Mouse (Mus musculus) yolk sac, embryonic 10.5 days (tissue): ENCODE measurements around the gene Ndufb6.
"Not testable (repeated sequence)": the region's sequence is repeated elsewhere in the genome, so short reads cannot be mapped to it uniquely, and the experiment has no call there.

Experiments used
- DNase-seq: peaks from one replicate; pipeline ENCODE4 v3.0.0-alpha.2; 2017; ENCODE audit warnings: low spot score

The Ndufb6 gene

DNA sequence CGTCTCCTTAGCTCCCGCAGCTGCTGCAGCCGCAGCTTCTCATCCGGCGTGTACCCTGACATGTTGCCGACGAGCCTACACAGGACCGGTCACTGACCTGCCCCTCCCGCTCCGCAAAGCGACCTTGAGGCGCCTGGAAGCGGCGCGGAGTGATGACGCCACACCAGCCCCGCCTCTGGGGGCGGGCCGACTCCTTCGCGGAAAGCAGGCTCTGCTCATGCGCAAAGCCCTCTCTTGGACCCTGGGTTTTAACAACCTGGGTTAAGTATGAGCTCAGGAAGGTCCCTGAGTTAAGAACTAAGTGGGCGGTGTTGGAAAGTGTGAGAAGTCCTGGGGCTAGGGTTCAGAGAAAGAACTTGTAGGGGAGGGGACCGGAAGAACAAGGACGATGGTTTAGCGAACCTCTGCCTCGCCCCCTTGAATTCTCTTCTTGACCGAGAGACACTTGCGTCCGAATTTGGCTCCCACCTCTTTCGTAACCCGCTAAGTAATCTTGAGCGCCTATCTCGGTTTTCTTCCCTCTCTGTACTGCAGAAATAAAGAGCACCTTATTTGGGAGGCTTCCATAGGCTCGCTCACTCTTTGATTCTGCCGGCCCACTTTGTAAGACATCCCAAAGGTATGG, at the start of gene Ndufb6:
Ndufb6 (minus strand) TSS at position 146 of the 625 bp plus-strand sequence.
- DNase-seq: peak; percentile 95

DNA sequence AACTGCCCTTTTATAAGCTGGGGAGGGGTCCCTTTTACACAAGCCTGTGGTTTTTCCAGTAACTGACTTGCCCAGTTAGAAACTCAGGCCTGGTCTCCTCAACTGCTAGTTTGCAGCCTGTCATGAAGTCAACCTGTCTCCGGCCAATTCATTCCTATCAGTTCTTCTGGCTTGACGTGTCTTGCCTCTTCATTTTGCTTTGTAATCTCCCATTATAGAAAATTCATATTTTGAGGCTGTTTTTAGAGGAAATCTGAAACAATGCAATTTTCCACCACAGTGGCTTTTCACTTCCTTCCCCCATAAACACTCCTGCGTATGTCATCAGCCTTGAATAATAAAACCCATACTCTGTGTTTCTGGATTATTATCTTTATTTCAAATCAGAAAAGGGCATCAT, 47.9 kb upstream of the Ndufb6 start:
- no peak for DNase-seq

DNA sequence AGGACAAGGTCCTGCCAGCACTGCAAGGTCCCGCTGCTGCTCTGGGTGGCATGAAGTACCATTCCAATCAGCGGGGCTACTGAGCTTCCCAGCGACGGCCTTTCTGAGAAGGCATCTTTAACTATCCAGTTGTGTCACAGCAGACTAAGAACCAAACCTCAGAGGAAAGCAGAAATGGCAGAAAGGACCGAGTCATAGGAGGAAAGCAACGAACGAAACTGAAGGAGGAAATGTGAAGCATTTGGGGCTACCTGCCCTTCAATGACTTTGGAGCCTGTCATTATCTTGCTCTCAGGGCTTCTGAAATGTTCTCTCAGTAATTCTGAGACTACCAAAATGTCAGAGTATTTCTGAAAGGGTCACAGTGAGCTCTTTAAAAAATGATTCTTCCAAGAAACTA, 45.4 kb upstream of the Ndufb6 start:
- DNase-seq: no peak

DNA sequence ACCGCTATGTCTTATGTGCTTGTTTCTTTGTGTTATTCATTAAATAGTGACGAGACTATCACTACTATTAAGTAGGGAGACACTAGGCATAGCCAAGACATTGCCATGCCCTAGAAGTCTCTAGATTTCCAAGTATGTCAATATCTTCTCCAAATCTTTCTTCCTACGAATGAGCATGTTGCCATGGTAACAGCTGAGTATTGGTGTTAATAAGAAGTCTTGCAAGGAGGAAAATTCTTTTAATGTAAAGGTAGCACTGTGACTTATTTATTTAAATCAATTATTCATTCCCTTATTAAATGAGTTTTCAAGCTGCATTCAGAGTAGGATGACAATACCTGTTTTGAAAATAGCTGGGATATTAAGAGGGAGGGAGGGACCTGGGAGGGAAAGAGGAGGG, 38.2 kb upstream of the Ndufb6 start:
- no peak for DNase-seq

DNA sequence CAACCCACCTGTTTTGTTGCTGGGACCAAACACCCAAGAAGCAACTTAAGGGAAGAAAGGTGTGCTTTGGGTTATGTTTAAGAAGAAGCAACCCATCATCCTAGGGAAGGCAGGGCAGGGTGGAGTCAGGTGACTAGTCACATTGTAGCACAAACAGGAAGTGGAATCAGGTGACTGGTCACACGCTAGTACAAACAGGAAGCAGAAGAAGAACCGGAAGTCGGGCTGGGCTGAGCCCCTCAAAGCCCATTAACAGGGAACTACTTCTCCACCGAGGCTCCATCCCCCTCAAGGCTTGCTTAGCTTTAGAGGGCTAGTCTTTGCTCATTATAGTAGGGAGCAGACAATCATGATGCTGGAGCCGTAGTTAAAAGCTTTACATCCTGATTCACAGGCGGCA, 33.8 kb upstream of the Ndufb6 start:
- DNase-seq: no peak

DNA sequence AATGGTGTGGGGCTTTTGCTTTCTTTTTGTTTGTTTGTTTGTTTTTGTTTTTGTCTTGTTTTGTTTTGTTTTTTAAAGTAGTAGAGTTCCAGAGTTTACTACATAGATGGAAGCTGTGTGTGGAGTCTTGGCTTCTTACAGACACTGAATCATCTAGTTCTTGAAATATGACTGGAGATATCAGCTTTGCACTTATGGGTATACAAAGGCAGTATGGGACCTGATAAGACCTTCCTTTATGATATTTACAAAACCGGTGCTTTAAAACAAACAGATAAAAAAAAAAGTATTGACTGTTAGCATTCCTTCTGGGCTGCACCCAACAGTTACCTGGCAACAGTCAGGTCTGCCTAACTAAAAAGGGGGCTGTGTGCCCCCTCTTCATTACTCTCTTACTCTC, 33.0 kb upstream of the Ndufb6 start:
- DNase-seq: no peak

DNA sequence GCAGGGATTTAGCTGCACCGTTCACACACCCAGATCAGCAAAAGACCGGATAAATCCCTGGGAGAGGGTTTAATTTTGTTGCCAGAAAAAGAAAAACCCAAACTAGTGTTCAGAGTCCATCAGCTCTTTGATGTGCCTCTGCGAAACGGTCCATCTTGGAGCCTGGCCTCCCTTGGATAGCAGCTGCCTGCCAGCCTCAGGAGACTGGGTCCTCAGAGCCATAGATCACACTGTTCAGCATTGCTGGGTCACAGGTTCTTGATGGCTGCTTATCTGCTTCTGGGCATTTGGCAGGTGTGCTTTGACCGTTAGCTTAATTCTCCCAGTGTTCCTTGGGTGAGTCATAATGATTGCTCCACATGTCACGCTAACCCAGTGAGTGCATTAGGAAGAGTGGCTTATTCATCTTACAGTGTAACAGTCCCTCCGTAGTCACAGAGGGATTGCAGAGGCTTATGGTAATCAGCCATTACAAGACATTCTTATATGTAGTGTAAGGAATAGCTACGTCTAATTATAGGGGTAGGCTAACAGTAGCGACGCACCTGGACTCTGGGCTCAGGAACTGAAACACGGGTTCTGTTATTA, 31.7 kb upstream of the Ndufb6 start:
- DNase-seq: no peak

DNA sequence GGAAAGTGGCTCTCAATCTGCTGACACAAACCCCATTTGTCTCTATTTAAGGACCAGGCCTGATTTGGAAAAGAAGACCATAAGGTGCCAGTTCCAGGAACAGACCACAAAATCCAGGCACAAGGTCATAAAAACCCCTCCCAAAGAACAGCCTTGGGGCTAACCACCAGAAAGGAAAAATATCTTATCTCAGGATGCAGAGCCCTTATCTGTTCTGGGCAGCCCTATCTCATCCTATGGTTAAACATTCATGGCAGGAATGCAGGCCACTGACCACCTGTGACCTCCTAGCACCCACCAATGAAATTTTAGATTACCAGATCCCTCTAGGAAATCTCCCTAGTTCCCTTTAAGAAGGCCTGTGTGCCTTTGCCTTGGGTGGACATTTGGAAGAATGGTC, 30.5 kb upstream of the Ndufb6 start:
- DNase-seq: peak; percentile 75

DNA sequence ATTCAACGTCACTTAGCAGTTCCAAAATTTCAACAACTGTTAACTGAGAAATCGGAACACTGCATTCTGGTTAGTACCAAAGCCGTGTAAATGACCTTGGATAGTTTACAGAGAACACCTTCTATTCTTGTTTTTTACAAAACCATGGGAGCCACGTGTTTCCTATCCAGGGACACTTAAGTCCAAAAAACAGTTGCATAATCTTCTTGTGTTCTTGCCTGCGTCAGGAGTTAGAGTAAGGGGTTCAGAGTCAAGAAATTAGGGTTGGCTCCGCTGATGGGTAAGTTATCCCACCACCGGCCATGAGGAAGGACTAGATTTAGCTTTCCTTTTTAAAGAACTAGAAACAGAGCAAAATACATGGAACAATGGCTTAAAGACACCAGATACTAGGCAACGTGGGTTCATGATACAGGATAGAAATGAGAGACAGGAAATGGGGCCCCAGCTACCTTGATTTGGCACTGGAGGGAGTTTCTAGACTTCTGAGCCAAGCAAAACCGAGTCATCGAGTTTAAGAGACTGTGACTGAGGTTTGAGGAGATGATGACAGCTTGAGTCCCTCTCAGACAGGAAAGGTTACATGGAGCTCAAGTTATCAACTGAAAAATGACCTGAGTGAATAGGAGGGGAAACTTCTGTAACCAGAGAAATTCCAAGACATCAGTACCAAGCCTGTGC, 23.4 kb upstream of the Ndufb6 start:
- no peak for DNase-seq

DNA sequence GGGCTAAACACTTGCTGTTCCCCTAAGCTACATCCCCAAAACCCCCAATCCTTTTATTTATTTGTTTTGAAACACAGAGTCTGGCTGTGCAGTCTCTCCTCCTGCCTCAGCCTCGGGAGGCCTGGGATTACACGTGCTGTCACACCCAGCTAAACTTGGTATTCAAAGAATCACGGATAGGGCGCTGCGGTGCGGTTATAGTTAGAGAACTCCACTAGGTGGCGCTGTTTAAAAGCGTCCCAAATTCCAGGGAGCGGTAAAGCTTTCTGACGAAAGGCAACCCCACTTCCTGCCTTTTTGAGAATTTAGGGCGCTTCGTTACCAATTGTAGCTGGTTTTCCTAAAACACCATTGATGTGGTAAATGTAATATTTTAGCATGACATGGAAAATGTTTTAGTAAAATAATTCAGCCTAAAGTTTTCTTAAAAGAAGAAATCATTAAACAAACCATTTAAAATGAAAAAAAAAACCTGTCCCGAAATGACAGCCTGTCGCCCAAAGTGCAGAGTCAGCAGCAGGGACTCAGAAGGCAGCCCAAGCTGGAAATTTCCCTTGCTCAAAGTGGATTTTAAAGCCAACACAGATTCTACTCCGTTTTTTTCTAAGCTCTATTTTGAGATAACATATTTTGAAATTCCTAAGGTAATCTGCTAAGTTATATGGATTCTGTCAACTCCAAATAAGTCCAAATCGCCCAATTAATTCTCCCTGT, 22.0 kb upstream of the Ndufb6 start:
- DNase-seq: peak; percentile 64

DNA sequence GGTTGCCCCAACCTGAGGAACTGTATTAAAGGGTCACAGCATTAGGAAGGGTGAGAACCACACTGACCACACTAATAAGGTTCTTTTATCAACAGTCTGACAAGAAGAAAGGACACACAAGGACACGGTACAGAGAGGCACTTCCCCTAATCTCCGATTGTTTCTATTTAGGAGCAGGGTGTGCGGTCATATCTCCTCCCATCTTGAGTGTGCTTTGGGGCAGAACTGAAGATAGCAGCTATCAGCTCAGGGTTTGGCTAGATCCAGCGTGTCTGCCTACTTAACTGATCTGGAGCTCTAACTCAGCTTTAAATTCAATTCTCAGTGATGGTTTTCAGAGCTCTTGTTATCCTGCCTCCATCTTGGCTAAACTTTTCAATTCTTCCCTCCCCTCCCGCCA, 19.9 kb upstream of the Ndufb6 start:
- no peak for DNase-seq

DNA sequence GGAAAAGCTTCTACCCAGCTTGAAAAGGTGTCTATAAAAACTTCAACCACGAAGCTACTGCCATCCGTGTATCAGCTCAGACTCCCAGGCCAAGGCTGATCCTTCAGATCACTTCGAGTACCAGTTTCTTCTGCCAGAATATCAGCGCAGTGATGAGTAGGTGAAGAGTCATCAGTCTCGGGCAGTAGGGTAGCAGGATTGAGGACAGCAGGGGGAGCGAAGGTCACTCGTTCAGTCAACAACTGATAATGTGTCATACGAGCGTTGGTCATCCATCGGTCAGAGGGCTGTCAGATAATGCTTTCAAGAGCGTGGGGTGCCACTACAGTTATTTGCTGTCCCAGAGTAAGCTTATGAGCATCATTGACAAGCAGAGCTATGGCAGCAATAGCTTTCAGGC, 12.3 kb upstream of the Ndufb6 start:
- DNase-seq: not testable (repeated sequence)

DNA sequence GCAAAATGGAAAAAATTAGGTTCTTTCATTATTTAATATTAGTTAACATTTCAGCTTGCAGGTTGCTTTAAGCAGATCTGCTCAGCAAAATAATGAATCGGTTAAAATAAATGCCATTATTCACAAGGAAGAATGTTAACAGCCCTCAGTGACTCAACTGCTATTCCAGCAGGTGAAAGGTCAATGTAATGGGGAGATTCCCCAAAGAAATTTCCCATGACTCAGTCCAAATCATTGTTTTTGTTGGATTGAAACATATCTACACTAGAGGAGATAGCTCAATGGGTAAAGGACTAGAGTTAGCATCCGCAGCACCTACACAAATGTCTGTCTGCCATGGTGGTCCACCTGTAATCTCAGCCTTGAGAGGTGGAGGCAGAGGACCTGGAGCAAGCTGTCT, 9.8 kb upstream of the Ndufb6 start:
- DNase-seq: no peak

DNA sequence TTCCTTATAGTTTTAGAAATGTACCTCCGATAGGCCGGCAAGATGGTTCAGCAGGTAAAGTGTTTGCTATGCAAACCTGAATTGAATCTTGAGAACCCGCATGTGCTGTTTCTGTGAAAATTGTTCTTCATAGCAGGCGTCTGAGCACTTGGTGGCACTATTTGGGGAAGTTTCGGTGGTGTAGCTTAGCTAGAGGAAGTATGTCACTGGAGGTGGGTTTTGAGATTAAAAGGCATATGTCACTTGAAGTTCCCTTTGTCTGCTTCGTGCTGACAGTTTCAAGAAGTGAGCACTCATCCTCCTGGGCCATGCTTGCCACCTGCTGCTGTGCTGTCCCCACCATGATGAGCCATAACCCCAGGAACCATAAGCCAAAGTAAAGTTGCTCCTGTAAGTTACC, 8.2 kb upstream of the Ndufb6 start:
- DNase-seq: no peak

DNA sequence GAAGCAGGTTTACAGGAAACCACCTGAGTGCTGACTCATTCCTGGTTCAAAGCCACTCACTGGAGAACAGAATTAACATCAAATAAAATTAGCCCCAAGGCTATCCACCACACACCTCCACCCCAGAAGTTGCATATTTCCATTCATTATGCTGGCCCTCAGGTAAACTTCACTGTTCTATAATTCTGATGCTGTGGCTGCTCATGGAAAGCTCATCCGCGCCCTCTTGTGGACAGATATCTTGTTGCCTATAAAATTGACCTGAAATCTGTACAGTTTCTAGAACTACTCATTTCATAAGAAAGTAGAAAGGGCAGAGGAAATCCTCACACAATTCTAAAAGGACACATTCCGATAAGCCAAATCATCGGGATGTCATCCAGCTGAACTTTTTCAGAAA, 6.4 kb upstream of the Ndufb6 start:
- peak; percentile 24 for DNase-seq

DNA sequence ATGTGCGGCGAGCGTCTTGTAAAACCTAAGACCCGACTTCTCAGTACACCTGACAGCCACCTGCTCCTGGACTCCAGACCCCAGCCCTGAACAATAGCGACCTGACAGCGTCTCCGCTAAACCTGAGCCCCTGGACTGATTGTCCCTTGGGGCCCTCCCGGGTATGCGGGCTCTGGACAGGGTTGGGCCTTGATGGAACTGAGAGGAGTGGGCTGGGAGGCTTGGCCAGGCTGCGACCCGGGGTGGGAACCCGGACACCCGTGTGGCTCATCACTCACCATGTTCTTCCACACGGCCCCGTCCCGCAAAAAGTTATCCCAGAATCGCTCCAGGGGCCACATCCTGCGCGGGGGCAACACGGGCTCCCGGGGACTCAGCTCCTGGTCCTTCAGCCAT, 343 bp downstream of the Ndufb6 start:
- DNase-seq: no peak

DNA sequence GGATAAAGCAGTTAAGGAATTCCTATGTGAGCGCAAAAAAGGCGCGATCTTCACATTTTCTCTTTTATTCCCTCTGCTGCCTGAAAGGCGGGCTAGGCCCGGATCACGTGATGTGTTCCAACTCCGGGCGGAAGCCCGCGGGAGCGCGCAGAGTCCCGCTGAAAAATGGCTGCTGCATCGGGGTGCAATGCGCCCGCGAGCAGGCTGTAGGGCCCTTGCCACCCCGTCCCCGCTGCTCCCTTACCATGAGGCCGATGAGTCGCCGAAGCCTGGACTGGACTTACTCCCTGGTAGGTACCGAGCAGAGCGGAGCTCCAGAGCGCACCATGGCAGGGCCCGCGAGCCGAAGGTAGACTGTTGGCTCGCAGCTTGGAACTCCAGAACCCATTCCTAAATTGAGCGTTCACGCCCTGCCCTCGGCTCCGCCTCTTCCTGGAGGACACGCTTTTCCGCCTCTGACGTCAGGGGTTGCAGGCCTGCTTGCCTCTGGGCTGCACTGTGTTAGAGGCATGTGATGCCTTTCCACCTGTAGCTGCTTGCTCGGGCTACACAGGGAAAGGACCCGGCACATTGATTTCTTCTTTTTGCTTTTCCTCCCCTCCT, 9.7 kb downstream of the Ndufb6 start, which contains the start of the genes Smim27 and Topors:
Smim27 (plus strand) TSS at position 150 of the 603 bp plus-strand sequence.
Topors (minus strand) TSS at position 421 of the 603 bp plus-strand sequence.
- DNase-seq: peak; percentile 98

DNA sequence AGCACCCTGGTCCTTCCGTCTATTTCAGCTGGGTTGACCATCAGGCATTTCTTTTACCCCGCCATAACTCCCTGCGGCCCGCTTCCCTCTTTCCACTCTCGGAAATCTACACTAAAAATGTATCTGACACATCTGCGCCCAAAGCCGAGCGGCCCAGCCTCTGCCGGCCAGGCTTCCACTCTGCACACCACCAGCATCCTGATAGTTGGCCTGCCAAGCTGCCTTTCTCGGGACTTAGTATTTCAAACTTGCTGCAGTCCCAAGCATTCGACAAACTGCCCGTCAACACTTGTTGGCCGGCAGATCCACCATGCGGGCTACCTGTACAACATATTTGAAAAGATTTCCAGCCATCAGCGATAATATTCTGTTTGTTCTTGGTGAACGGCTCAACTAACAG, 10.4 kb downstream of the Ndufb6 start:
- DNase-seq: no peak

DNA sequence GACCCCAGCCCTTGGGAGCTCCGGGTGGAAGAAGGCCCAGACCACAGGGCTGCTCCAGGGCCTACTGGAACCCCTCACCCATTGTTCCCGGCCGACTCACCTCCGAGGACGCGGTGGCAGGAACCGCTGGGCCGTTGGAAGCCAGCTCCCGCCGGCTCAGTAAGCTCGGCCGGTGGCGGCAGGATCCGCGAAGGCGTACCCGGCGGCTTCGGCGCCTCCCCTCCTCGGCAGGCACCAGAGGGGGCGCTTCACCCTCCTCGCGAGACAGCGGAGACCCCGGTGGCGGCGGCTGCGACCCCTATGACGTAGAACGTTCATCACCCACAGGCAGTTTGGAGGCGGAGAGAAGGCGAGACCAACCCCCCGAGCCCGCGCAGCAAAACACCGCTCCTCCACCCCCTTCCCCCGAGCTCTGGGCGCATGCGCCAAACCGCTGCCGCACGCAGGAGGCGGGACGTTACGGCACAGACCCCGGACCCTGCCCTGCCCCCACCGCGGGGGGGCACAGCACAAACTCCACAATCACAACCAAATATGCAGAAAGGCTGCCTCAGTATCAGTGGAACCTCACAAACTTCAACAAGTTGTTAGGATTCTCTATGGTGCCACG, 10.9 kb downstream of the Ndufb6 start:
- DNase-seq: peak; percentile 95

DNA sequence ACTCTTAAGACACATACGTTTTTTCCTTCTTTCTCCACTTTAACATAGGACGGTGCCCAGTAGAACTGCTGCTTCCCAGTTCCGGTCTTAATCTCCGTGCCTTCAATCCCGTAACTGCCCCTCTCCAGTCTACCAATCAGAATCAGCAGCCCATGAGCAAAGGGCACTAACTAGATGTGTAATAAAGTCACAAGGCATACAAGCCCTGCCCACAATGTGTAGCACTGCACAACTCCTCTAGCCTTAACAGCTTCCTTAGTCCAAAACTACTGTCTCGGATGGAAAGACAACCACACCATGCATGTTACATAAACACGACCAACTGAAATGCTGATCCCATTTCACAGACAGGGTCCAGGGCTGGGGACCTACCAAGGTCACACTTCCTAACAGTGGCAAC, 11.5 kb downstream of the Ndufb6 start:
- DNase-seq: peak; percentile 24

DNA sequence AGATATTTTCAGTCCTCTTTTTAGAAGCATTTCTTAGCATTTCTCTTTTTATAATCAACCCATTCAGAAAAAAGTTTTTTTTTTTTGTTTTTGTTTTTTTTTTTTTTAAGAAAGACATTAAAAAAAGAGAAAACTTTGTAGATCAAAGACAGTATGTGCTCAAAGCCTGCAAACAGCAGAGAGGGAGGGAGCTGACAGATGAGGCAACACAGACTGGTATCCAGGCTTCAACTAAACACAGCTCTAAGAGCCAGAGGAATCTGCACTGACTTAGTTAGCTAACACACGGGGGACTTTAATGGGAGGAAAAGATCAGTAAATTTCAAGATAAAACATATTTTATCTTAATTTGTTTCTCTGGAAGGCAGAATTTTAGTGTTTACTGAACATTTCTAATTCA, 14.9 kb downstream of the Ndufb6 start:
- no peak for DNase-seq
